Mouse (Mus musculus) activated CD4-positive, CD25-positive, alpha-beta regulatory T cell, adult 4 months (primary cell): Measurements from ENCODE around the gene Hoxc11. TPM values are rescaled to one million over a fixed set of nuclear protein-coding genes. Genes with fewer than 3 reads are reported as not detected.

Source experiments
- ATAC-seq: one replicate; pipeline ENCODE4 v1.8.0; 2017
- polyA plus RNA-seq, 2 experiments: library from polyadenylated mRNA; unstranded; fragments of 100-300 nt; shearing (Covaris generic); gene quantifications; one replicate each; pipeline ENCODE4 v1.2.1; 2017

Gene Hoxc11
- polyA plus RNA-seq, 2 experiments from 2014 or later: not detected

DNA sequence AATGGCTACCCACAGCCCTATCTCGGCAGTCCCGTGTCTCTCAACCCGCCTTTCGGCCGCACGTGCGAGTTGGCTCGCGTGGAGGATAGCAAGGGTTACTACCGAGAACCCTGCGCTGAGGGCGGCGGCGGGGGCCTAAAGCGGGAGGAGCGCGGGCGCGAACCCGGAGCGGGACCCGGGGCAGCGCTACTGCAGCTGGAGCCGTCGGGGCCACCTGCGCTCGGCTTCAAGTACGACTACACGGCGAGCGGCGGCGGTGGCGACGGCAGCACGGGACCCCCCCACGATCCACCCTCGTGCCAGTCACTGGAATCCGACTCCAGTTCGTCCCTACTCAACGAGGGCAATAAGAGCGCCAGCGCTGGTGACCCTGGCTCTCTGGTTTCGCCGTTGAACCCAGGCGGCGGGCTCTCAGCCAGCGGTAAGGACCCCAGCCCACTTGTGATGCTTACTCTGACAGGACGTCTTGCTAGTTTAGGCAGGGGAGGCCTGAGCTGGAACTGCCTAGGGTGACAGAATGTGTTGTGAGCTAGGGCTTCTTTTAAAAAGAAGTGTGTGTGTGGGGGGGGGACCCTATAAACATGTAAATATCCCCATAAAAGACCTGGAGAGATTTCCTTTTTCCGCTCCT lies 17.1 kb upstream of the Hoxc11 start:
- ATAC-seq: no peak

DNA sequence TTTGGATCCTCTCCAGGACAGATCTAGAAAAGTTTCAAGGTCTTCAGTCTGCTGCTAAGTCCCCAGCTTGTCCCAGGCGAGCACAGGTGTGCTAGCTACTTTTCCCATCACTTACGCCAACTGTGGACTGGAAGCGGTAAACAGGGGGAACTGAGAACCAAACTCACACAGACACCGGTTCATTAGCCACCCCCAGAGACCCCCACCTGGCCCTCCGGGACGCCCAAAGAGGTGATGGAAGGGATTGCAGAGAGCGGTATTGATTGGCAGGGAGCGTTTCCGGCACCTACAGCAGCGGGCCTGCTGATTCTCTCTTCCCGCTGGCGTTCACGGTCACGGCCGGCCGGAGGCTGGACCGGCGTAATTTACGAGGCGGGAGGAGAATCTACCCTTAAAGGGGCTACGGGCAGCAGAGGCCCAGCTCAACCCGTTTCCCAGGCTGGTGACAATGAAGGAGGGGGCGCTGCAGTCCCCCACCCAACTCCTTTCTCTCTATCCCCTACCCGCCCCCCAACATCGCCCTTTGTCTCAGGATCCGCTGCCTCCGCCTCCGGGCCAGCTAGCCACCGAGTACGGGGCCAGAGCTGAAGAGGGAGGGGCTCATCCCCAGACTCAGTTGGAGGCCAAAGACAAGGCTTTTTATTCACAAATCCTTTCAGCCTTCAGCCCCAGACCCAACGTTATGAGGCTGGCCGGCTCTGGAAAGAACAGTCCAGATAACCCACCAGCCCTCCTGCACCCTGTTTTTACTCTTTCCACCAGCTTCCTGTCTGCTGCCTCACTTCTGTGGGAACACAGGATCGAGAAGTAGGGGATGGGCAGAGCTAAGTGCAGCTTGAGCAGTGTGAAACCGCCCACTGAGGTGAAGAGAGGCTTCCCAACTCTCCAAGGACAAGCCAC lies 14.7 kb upstream of the Hoxc11 start:
- no peak for ATAC-seq

DNA sequence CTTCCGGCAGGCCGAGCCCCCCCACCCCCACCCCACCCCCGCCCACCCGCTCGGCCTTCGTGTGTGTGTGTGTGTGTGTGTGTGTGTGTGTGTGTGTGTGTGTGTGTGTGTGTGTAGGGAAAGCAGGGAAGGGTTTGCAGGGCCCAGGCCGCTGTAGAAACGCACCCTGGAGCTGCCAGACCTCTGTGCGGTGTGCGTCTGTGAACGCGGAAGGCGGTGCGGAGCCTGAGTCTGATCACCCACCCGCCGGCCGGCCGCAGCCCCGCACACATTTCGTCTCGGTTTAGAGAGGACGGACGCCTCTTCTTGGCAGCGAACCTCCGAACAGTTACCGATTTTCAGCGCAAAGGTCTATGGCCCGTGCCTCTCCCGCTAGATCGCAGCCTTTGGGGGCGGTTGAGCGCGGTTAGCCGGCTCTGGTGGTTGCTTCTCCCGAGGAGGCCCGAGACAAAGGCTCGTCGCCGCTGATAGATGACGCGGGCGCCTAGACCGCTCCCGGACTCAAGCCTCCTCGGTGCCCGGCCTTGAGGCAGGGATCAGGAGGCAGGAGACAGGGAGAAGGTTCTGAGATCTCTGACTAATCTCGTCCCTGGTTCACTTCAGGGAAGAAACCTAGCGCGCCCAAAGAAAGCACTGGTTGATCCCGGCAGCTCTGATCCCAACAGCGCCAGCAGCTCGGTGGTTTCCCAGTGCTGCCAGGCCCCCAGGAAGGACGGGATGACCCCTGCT lies 11.3 kb upstream of the Hoxc11 start:
- ATAC-seq: no peak

- ATAC-seq: no peak
Observed at GRCm38 (mm10) chr15:102943468-102943813, 10.8 kb upstream of the Hoxc11 start.

- no peak for ATAC-seq
Observed at GRCm38 (mm10) chr15:102945185-102946077, 8.8 kb upstream of the Hoxc11 start.

DNA sequence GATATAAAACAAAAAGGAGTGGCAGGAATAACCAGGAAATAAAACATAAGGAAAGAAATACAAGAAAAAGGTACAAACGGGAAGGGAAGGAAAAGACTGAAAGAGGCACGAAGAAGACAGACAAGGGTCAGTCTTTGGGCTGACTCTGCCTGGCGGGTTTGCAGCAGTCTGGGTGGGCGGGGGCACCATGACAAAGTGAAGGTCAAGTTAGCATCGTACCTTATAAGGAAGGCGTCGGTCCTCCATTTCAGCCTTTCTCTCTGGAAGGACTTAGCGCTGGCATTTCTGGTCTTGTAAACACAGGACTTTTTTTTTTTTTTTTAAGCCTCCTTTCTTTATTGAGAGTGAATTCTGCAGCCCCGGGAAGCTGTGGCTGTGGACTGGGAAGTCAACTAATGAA lies 7.0 kb upstream of the Hoxc11 start:
- no peak for ATAC-seq

DNA sequence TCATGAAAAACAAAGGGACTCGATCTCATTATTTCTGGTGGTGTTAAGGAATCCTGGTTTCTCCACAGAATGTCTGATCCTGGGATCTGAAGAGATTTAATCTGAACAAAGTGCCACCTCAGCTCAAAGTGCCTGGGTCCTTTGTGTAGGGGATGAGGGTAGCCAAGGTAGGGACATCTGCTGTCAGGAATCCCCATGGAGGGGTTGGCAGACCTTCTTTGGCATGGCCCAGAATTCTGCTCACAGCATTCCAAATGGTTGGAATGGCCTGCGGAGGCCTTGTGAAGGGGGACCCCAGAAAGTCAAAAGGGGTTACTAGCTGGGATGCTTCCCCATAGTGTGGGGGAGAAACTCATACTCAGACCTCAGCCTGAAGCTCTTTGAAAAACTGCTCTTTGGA lies 5.4 kb upstream of the Hoxc11 start:
- ATAC-seq: no peak

GRCm38 (mm10) chr15:102949696-102950095 lies 4.5 kb upstream of the Hoxc11 start:
- ATAC-seq: no peak

DNA sequence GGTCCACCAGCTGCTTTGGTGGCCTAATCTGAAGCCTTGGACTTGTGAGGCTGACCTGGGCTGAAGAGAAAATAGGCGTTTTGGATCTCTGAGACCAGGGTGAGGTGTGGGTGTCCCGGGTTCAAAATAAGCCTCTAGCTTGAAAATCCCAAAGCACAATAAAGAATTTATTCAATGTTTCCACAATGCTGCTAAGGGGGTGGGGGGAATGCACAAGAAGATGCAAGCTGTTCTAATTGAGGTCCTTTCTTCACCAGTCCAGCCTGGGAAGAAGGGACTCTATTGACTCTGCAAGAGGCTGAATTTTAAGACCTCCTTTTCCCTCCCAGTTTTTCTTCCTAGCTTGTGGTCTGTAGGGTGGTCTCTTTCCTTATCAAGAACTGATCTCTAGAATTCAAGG lies 3.4 kb upstream of the Hoxc11 start:
- no peak for ATAC-seq

GRCm38 (mm10) chr15:102953561-102953960 lies 666 bp upstream of the Hoxc11 start:
- no peak for ATAC-seq

DNA sequence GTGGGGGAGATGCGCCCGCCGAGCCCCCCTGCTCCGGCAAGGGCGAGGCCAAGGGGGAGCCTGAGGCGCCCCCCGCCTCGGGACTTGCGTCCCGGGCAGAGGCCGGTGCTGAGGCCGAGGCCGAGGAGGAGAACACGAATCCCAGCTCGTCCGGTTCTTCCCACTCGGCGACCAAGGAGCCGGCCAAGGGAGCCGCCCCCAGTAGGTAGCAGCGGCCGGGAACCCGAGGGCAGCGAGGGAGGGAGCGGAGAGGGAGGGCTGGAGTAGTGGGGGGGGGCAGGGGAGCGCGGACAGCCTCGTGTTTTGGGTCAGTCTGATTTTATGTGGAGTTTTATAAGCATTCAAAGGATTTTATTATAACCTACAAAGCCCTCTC lies 768 bp downstream of the Hoxc11 start:
- ATAC-seq: no peak

DNA sequence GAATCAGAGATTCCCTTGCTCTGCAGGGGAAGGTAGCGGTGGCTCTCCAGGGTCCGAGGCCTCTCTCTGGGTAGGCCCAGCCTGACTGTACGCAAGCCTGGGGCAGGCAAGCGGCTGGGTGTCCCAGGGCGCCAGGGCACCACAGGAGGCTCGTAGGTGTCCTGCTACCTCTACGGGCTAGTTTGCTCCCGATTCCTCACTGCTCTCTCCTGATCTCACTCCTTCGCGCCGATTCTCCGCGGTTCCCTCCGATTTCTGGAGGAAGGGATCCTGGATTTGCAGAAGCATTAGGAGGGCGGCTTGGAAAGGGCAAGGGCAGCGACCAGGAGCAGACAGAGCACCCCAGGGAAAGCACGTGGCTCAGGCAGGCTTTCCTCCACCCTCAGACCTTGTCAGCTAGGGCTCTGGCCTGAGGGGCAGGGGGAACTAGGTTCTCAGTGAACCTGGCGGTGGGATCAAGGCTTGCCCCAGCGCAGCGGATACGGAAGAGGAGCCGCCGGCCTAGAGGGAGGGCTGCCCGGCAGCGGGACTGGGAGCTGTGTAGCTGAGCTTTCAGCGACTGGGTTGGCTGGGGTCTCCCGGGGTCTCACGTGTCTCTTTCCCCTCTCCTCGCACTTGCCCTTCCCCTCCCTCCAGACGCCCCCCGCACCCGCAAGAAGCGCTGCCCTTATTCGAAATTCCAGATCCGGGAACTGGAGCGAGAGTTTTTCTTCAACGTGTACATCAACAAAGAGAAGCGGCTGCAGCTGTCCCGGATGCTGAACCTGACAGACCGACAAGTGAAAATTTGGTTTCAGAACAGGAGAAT lies 1.8 kb downstream of the Hoxc11 start:
- no peak for ATAC-seq

DNA sequence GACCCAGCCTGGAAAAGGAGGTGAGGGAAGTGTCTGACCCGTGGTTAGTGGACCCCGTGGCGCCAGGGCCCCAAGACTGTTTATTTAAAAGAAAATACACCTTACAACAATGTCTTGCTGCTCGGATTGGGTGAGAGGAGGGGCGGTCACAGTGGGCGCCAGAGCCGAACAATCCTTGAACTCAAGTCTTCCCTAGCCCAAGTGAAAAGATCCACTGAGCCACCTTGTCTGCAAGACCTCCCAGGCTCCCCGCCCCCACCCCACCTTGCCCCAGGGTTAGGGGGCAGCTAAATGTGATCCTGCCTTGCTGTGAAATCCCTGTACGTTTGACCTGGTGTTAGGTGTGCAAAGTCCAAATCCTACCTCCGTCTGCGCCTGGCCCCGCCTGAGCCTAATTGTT lies 2.7 kb downstream of the Hoxc11 start:
- no peak for ATAC-seq

DNA sequence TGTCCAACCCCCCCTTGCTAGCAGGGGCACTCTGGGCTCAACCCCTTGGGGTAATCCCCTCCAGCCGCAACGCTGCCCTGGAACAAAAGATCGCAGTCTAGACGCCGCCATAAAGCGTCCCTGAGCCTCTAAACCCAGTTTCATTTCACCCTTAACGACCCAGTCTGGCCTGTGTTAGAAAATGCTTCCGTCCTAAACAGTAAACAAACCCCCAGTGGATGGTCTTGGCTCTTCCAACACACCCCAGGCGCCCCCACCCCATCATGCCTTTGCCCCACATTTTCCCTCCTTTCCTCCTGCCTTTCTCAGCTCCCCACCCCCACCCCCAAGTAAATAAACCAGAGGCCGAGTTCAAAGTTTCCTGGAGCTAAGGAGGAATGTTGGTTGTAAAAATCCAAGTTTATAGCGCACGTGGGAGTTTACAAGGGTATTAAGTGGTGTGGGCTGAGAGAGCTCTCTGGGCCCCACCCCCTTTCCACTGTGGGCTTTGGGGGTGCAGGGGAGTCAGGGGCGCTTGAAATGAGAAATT lies 5.5 kb downstream of the Hoxc11 start:
- ATAC-seq: no peak

DNA sequence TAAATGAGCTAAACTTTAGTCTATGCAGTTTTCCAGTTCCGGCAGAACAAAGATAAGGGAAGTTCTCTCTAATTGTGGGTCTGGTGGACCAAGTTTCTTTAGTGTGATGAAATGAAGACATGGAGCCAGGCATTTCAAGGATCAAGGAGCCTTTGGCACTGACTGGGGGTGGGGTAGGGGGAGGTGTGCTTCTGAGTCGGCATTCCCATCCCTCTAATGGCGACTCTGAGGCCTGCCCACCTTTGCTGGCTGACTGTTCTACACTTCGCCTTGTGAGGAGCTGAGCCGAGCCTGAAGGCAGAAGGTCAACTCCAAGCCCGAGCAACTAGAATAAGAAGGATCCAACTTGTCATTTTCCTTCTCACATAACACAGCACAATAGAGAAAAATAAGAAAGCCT lies 7.5 kb downstream of the Hoxc11 start:
- no peak for ATAC-seq

- ATAC-seq: no peak
Observed at GRCm38 (mm10) chr15:102962492-102962891, 8.3 kb downstream of the Hoxc11 start.

- ATAC-seq: no peak
Observed at GRCm38 (mm10) chr15:102963259-102963658, 9.0 kb downstream of the Hoxc11 start.

DNA sequence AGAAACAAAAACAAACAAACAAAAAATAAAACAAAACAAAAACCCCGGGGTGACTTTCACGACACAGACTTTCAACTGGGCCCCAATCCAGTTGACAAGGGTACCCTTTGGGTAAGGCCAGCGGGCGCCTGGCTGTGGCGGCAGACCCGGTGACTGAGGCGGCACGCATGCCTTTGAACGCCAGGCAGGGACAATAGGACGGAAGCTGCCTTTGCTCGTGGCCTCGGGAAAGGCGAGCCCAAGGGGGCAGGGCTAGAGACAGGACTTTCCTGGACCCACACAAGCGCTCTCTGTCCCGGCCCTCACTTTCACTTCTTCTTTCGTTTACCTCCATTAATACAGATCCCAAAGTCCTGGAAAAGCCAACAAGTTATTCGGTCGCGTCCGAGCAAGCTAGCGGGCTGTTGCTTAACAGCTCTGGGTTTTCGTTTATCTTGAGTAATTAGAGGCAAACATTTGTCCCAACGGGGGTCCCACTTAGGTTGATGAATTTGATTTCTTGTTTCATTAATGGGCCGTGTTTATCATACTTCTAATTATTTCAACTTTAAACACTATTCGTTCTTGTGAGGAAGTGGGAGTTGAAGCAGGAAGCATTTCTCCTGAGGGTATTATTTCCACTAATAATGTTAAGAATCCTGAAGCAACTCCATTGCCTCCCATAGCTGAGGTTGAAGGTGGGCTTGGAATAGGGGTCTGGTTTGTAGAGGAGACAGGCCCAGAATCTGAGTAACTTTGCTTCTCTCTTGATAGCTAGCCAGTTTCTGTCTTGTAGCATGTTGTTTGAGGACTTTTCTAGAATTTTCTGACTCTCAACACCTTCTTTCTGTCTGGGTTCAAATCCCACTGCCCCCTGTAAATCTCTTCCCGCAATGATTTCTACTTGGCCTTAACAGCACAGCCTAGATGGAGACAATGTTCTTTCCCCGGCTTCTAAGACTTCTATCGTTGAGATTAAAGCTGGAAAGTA lies 9.7 kb downstream of the Hoxc11 start:
- no peak for ATAC-seq

DNA sequence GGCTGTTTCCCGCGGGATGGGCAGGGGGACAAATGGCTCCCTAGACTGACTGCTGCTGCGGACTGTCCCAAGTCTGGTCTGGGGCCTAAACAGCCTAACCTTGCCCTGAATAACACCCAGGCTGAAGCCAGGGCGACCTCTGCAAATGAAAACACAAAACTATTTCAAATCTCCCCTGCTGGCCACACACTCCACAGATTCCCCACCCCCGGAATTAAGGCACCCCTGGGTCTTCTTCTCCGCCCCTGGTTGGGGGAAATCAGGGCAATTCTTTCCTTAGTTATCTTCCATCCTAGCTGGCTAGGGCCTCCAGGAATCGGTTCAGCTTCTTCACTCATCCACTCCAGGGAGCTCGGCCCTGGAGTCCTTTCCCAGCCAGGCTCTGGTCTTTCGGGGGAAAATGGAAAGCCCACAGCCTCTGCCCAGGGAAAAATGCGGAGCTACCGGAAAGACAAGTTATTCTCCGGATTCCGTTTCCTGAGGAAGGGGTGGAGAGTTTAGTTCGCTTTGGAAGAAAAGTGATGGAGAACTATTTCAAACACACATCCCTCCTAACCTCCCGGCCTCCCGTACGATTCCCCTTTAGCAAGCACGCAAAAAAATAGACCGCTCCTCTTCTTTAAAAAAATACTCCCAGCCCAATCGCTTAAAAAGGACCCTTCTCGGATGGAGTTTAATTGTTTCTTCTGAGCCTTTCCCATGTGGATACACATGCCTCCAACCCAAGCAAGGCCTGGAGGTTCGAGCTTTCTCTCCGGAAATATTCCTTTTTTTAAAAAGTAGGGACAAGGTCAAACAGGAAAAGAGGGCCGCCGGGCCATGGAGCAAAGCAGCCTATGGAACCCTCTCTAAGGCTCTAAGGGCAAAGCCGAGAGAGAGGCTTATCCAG lies 11.0 kb downstream of the Hoxc11 start:
- ATAC-seq: no peak
